Mouse (Mus musculus): ENCODE measurements around the gene Cox7a2l. TPM values are rescaled to one million over a fixed set of nuclear protein-coding genes. Genes with fewer than 3 reads are reported as not detected.

Gene Cox7a2l
- total RNA-seq, 1 experiment from 2014 or later = 460 TPM

DNA sequence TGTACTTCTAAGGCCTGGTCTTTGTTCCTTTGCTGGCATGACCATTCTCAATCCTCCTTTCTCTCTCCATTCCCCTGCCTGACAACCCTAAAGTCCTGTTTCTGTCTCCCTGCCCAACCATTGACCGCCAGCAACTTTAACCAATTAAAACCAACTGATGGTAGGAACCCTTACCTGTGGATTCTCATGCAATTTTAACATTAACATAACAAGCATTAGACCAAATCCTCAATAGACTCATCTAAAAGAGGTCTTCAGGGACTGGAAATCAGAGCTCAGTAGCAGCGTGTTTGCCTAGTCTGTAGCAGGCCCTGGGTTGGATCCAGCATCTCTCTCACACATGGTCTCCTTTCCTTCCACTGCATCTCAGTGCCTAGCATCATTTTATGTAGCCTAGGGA, 47.5 kb downstream of the Cox7a2l start:
- ATAC-seq (replicated peaks; ENCODE audit: insufficient number of reproducible peaks, low FRiP score, low TSS enrichment, poor library complexity, severe bottlenecking) = no peak

DNA sequence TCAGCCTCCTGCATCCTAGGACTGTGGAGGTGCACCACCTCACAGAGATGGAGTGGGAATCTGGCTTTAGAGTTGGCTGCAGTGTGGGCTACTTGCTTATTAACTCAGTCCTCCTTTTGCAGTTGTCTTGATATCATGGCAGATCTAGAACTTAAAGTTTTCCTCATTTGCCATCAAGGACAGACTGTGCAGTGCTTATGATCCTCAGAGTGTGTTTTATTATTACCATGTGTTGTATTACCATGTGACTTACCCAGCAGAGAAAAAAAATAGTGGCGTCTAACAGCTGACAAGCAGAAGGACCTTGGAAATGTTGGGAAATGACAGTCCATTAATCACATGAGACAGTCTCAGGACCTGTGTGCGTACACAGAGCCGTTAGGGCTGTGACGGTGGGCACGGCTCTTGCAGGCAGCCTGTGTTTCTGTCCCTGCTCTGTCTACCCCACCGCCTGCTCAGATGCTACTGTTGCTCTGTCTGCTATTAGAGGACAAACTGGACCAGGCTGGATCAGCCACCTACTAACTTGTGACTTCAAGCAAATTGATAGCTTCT, 50.4 kb downstream of the Cox7a2l start:
- ATAC-seq (replicated peaks; ENCODE audit: insufficient number of reproducible peaks, low FRiP score, low TSS enrichment, poor library complexity, severe bottlenecking) = no peak

DNA sequence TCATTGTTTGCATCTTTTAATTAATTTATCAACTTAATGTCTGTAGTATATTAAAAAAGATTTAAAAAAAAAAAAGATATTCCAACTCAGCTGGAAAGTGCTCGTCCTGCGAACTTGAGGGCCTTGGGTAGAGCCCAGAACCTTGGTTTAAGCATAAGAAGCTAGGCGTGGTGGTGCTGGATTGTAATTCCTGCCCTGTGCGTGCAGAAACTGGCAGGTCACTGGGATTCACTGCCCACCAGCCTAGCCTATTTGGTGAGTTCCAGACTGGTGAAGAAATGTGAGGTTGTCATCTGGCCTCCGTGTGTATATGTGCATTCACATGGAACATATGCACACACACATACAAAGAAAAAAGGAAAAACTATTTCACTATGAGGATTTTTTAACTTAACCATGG, 51.2 kb downstream of the Cox7a2l start:
- ATAC-seq (replicated peaks; ENCODE audit: insufficient number of reproducible peaks, low FRiP score, low TSS enrichment, poor library complexity, severe bottlenecking) = no peak

DNA sequence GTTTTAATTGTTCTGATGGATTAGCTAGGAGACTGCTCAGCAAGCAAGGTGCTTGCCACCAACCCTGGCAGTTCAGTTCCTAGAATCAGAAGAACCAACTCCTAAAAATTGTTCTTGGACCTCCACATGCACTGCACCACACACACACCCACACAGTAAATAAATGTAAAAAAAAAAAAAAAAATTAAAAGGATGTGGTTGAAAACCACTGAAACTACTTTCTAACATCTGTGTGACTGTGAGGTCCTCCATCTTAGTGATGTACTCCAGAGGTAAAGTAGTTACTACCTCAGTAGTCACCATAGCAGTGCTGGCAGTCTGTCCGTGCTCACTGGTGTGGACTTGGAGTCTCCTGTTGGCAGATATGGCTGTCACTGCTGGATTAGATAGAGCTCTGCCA, 59.9 kb downstream of the Cox7a2l start:
- no peak for ATAC-seq (replicated peaks; ENCODE audit: insufficient number of reproducible peaks, low FRiP score, low TSS enrichment, poor library complexity, severe bottlenecking)

DNA sequence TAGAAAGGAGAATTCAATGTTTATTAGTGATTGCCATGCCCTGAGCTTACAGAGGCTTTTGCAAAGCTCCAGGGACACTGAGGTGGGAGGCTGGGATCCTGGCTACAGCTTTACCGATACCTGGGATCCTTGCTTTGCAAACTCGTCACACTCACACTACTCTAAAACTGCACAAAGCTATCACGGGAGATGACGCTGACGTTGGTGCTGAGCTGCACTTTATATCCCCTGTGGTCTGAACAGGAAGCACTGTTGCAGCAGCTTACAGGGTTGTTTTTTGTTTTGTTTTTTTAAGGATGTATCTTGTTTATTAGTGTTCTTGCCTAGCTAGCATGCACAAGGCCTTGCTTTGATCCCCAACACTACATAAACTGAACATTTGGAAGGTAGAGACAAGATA, 63.5 kb downstream of the Cox7a2l start:
- ATAC-seq (replicated peaks; ENCODE audit: insufficient number of reproducible peaks, low FRiP score, low TSS enrichment, poor library complexity, severe bottlenecking) = no peak

DNA sequence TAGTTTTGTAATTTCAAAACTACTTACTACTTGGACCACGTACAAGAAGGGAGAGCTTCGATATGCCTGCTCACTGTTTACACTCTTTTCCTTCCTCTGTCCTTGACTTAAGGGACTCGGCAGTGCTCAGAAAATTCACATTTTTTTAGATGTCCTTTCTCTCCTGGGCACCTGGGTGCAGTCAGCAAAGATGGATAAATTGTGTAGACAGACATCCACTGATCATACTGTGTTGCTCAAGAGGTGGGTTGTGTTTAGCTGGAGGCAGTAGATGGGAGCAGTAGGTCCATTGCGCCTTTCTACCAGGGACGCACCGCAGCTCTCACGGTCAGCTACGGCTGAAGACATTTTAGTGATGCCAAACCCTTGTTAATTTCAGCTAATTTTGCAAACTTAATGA, 64.7 kb downstream of the Cox7a2l start:
- no peak for ATAC-seq (replicated peaks; ENCODE audit: insufficient number of reproducible peaks, low FRiP score, low TSS enrichment, poor library complexity, severe bottlenecking)

Other genes starting within 250 kb of the Cox7a2l start
- 55.7 to 71.2 TPM (median 60.9 TPM) in 3 replicates for gene Eml4, start 166.4 kb downstream of the Cox7a2l start, total RNA-seq (2017)
- not detected in 3 replicates for gene Kcng3, start 114.6 kb upstream of the Cox7a2l start, total RNA-seq (2017)
- 75.1 to 131 TPM (median 76.5 TPM) in 3 replicates for gene Mta3, start 188.8 kb upstream of the Cox7a2l start, total RNA-seq (2017)